Mouse (Mus musculus) thymus, postnatal 4 days (tissue): ENCODE data around the gene Tmem63a.
"Not testable (repeated sequence)": the region's sequence is repeated elsewhere in the genome, so short reads cannot be mapped to it uniquely, and the experiment has no call there.

Experiments used
- DNase-seq: peaks from one replicate; pipeline ENCODE4 v3.0.0; 2021

The Tmem63a gene

DNA sequence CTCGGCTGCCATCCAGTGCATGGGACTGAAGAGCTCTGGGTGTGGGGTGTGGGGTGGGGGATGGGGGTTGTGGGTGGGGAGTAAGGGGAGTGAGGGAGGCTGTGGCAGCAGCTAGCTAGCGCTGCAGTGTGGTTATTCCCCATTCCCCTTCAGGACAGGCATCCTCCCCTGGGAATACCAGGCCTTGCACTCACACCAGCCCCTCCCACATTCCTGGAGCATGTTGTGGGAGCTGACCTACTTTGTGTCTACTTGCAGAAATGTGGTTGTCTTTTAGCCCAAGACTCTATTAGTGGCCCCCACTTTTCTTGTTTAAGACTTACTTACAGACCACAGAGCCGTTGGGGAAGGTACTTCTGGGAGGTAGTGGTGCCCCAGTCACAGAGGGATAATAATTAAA, 24.4 kb downstream of the Tmem63a start:
- DNase-seq: no peak

DNA sequence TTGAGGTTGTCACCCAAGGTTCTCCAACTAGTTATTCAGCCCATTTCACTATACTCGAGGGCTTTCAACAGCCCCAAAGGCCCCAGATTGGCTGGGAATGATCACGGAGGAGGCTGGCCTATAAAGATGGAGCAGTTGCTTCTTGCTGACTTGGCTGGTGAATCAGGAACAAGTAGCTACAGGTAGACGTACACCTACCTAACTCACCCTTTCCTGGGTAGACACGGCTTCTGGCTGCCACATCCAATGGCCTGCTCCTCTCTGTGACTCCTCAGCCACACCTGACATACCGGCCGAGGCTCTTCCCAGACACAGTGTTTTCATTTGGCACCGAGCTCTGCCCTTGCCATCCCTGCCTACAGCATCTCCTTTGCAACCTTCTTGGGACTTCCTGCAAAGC, 25.1 kb downstream of the Tmem63a start:
- no peak for DNase-seq

GRCm38 (mm10) chr1:180972941-180973340, 30.8 kb downstream of the Tmem63a start:
- no peak for DNase-seq

DNA sequence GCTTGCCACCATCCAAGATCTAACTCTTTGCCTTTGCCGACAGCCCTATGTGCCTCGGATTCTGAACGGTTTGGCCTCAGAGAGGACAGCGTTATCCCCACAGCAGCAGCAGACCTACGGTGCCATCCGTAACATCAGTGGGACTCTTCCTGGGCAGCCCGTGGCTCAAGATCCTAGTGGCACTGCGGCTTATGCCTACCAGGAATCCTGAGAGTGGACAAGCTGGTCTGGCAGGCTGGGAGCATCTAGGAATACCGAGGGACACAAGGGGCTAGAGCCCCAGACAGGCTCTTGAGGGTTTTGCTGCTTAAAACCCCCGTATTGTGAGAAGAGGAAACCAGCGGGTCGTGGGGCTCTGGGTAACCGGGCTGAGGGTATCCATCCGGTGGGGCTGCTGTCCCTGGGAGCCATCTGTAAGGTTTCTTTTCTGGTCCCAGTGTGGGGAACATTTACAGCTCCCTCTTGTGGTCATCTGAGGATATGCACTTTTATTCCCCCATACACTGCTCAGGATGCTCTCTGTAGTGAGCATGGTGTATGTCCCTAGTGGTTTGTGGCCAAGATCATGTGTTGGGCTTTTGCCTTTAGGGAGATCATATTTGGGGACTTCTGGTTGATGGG, 32.1 kb downstream of the Tmem63a start:
- peak; percentile 56 for DNase-seq

DNA sequence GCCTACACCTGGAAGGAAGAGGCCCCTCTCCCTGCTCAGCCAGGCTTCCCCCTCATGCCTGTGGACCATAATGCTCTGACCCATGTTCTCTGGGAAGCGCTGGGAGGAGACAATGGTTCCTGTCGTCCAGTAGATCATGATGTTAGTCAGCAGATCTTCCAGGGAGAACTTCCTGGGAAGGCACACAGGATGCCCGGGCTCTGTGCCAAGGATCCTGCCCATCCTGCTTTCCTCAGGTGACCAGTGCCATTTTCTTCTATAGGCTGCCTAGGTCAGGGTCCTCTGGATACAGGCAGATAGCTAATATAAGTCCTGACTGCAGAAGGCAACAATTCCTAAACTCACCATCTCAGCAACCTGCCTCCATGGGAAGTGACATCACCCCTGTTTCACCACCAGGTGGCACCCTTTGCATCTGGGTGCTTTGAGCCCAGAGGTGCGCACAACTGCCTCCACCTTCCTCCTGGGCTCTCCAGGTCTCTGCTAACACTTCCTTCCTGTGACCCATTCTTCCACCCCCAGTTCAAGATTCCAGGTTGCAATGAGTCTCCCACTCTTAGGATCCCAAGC, 34.1 kb downstream of the Tmem63a start:
- peak; percentile 80 for DNase-seq

- DNase-seq: no peak
Observed at GRCm38 (mm10) chr1:180979484-180980251, 37.5 kb downstream of the Tmem63a start.

GRCm38 (mm10) chr1:180980464-180980863, 38.3 kb downstream of the Tmem63a start:
- peak; percentile 49 for DNase-seq

- DNase-seq: not testable (repeated sequence)
Observed at GRCm38 (mm10) chr1:180981298-180982046, 39.3 kb downstream of the Tmem63a start.

- peak; percentile 19 for DNase-seq
Observed at GRCm38 (mm10) chr1:180986701-180987100, 44.6 kb downstream of the Tmem63a start.

DNA sequence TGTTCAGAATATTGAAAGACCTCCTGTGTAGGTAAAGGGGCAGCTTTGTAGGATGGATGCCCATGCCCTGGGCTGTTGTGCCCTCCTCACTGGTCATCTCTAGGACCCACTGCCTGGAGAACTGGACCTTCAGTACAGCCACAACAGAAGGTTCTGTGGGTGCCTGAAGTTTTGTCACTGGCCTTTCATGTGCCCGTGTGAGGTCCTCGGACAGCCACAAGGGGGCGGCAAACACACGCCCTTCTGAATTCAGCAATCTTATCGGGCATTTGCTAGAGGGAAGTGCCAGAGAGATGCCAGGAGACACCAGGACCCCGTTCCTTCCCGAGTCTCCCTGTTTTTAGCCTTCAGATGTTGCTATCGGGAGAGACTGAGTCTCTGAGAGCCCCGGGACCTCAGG, 45.6 kb downstream of the Tmem63a start:
- peak; percentile 89 for DNase-seq

DNA sequence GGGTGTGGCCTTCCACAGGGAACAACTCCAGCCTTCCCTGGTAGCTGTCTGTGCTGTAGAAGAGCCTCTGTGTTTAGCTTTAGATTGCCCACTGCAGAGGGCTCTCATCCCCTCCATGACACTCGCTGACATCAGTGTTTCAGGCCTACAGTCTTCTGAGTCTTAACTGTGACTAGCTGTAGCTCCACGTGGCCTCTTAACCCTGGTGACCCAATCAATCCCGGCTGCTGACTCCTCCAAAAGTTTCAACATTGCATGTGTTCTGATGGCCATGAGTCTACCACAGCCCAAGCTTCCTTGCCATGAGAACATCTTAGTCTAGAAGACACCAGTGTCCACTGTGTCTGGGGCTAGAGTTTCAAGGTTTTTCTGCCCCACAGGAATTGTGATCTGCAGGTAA, 48.5 kb downstream of the Tmem63a start:
- no peak for DNase-seq

DNA sequence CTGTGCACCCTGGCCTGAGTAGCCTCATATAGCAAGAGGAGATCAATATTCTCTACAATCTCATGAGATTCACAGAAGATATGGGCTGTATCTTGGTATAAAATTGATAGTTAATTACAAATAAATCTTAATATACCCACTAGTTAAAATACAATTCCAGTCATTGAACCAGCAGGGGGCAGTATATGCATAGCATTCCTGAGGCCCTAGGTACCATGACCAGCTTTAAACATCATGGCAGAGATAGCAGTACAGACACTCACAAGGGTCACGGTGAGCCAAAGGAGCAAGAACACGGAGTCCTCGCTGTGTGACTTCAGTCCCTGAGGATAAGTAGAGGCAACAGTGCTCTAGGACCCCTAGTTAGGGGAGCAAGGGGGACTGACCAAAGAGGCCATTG, 50.0 kb downstream of the Tmem63a start:
- peak; percentile 48 for DNase-seq

DNA sequence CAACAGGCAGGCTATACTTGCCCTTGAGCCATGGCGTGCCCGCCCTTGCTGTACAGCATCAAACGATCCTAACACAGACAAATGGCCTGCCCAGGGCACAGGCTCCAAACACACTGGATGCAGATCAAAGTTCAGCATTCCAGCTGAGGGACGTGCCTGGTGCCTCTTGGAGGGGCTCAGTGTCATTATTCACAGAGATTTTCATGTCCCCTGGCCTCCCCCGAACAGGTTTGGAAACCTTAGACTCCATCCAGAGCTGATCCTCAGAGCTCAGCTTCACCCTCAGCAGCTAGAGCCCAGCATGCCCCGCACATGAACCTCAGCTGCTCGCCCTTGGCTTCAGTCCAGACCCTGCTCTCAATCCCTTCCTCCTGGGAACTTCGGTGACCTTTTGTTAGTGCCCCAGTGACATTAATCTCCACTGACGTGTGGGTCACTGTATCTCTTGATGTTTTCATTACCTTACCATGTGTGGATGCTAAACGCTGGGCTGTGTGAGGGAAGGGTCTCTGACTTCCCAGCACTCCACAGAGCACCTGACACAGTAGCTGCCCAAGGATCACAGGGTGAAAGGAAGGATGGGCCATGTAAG, 58.5 kb downstream of the Tmem63a start:
- no peak for DNase-seq

- no peak for DNase-seq
Observed at GRCm38 (mm10) chr1:181001217-181001616, 59.1 kb downstream of the Tmem63a start.

GRCm38 (mm10) chr1:181001621-181002020, 59.5 kb downstream of the Tmem63a start:
- DNase-seq: no peak

DNA sequence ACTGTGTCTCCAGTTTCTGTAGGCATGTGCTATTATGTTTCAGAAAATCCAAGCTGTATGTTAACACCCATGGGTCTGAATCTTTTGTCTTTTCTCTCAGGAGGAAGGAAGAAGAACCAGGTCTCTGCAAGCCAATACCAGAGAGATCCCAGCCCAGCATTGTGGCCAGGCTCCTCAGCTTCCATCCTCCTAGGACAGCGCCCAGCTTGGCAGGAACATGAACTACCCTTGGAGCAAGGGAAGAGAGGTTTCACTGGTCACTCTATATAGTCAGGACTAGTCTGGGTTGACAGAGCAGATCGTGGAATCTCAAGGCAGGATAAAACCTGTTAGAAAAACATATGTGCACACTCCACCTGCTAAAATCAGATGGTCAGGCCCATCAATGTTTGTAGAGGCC, 61.6 kb downstream of the Tmem63a start:
- no peak for DNase-seq

- no peak for DNase-seq
Observed at GRCm38 (mm10) chr1:181005331-181005730, 63.2 kb downstream of the Tmem63a start.

DNA sequence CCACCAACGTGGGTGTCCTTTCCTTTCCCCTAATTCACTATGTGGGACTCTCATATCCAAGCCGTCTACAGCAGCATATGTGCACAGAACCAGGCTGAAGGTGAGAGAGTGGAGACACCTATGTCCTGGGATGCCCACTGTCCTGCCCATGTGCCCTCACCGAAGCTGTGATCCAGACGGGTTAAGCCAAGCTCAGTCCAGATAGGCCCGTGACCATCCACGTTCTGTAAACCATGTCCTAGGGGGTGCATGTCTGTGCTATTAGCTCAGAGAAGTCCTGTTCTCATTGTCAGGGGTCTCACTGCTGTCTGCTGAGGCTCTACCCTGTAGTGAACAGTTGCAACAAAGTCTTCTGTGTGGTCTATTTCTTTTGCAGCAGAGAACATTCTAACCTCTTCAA, 65.7 kb downstream of the Tmem63a start:
- DNase-seq: peak; percentile 1

GRCm38 (mm10) chr1:181008266-181008665, 66.1 kb downstream of the Tmem63a start:
- DNase-seq: no peak

GRCm38 (mm10) chr1:181009011-181009590, 67.0 kb downstream of the Tmem63a start:
- peak; percentile 2 for DNase-seq

DNA sequence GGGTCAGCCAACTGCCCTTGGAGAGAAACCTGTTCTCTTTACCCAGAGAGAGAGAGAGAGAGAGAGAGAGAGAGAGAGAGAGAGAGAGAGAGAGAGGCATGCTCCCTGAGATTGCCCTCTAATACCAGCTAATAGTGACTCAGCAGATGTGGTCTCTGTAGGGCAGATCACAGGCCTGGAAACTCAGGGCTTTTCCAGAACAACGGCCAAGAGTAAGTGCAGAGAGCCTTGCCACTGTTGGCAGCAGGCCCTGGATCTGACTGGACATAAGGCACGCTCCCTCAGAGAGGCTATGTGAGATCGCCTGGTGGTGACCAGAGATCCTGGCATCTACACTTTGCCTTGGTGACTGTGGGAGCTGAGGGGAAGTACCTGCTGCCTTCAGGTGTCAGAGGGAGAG, 67.6 kb downstream of the Tmem63a start:
- DNase-seq: peak; percentile 4

GRCm38 (mm10) chr1:181010171-181010932, 68.2 kb downstream of the Tmem63a start:
- peak; percentile 5 for DNase-seq
